In the genomic region with DNA sequence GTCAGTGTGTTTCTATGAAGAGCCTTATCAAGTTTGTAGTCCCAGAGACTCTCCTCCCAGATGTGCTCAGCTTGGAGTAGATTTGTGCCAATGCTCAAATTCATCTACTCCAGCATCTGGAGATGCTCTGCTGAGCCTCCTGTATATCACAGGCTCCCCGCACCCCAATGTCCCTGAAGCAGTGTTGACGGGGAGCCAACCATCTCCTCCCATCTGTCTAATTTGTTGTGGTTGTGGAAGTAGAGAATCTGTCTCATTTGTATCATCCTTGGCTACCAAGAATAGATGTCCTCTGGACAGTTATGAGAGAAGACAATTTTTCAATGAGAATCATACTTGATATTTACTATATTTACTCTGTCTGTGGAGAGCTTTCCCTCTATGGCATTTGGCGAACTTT, we compare ENCODE assay signal across 23 mouse cellular contexts. TPM values are rescaled to one million over a fixed set of nuclear protein-coding genes. Genes with fewer than 3 reads are reported as not detected.
"Had no signal": no experiment of that assay in that cellular context is flagged by ENCODE, and none has a peak within 500 bp of the region (broad histone marks: within the 10 kb centered on the region; RNA-seq: fewer than 3 reads in every experiment).

No protein-coding gene starts in this region.

- H3K27ac ChIP-seq: lung, embryonic 15.5 days; macrophage; midbrain, embryonic 13.5 days; midbrain, embryonic 15.5 days; neural tube, embryonic 12.5 days; stomach, embryonic 15.5 days; stomach, postnatal 0 days had no signal

- DNase-seq: liver, postnatal 0 days; lung, adult 2 months; lung, postnatal 14 days; lung, postnatal 36 days; right cerebral cortex, postnatal 14 days; thymus, adult 2 months; thymus, postnatal 14 days; thymus, postnatal 36 days had no signal

- H3K4me3 ChIP-seq: lung, embryonic 15.5 days; megakaryocyte, embryonic 14.5 days; midbrain, embryonic 13.5 days; midbrain, embryonic 15.5 days; neural tube, embryonic 12.5 days; stomach, embryonic 15.5 days had no signal

RNA-seq across cellular contexts. Expression of a gene that starts 39.4 kb away (rescaled TPM):
- total RNA-seq: megakaryocyte progenitor cell, adult 5-6 weeks; midbrain, postnatal 0 days; neutrophil, adult 5-6 weeks had no signal
- polyA plus RNA-seq: liver, postnatal 0 days; lung, adult 2 months; lung, embryonic 15.5 days; lung, postnatal 0 days; macrophage; midbrain, embryonic 11.5 days; midbrain, embryonic 13.5 days; midbrain, embryonic 15.5 days; midbrain, postnatal 0 days; neural tube, embryonic 12.5 days; neural tube, embryonic 14.5 days; spleen, adult 2 months; stomach, embryonic 15.5 days; stomach, postnatal 0 days had no signal
